ENCODE assay signal across 24 mouse cellular contexts in genomic region chr3:146324949-146325348, GRCm38 (mm10).
DNase-seq lines count a peak whose midpoint lies in the region; ATAC-seq lines count a peak whose summit lies in the region.
"Had no signal": no experiment of that assay in that cellular context is flagged by ENCODE, and none has a peak within 500 bp of the region (broad histone marks: within the 10 kb centered on the region; RNA-seq: fewer than 3 reads in every experiment).

No protein-coding gene starts in this region.

- H3K36me3 ChIP-seq in forebrain, embryonic 13.5 days (ENCODE audit: poor library complexity, severe bottlenecking): no peaks in the 10 kb centered on the region
- no peaks in the 10 kb centered on the region for H3K36me3 ChIP-seq in forebrain, embryonic 11.5 days (ENCODE audit: control insufficient read depth, insufficient read depth, low read length)
- H3K36me3 ChIP-seq in midbrain, embryonic 15.5 days (replicated peaks): no peaks in the 10 kb centered on the region
- H3K36me3 ChIP-seq in midbrain, embryonic 16.5 days (ENCODE audit: control insufficient read depth, insufficient read depth, low read length): no peaks in the 10 kb centered on the region
- no peaks in the 10 kb centered on the region for H3K36me3 ChIP-seq in forebrain, embryonic 14.5 days (ENCODE audit: control insufficient read depth, insufficient read depth, low read length)
- H3K36me3 ChIP-seq in limb, embryonic 10.5 days: no peaks in the 10 kb centered on the region
- H3K36me3 ChIP-seq: embryonic facial prominence, embryonic 10.5 days; heart, embryonic 13.5 days; liver, embryonic 15.5 days; lung, embryonic 15.5 days had no signal

- DNase-seq in forebrain, embryonic 11.5 days (ENCODE audit: low spot score): no peak
- DNase-seq in forebrain, embryonic 14.5 days (ENCODE audit: low spot score): peak; percentile 54
- no peak for DNase-seq in limb, embryonic 10.5 days (ENCODE audit: low spot score)
- no peak for DNase-seq in natural killer cell, adult 2 months (ENCODE audit: low spot score in 2 of 2)
- DNase-seq in spleen, postnatal 4 days (ENCODE audit: low spot score in 2 of 2): no peak
- DNase-seq: adrenal gland, postnatal 25 days; cerebellum, adult 9-11 months; gastrocnemius, postnatal 25 days; heart, adult 18-20 months; kidney, adult 18-20 months; kidney, postnatal 4 days; left cerebral cortex, postnatal 4 days; liver; lung, postnatal 36 days; thymus, postnatal 14 days had no signal

- WGBS in forebrain, embryonic 13.5 days: 43% methylated on average over 8 of the region's 8 CpGs
- WGBS in forebrain, embryonic 11.5 days: 73% methylated on average over 8 of the region's 8 CpGs
- 58% methylated on average over 8 of the region's 8 CpGs for WGBS in midbrain, embryonic 15.5 days
- 64% methylated on average over 8 of the region's 8 CpGs for WGBS in midbrain, embryonic 16.5 days
- 31% methylated on average over 8 of the region's 8 CpGs for WGBS in forebrain, embryonic 14.5 days
- 83% methylated on average over 8 of the region's 8 CpGs for WGBS in limb, embryonic 10.5 days

- H3K27me3 ChIP-seq in forebrain, embryonic 13.5 days: peaks cover 14% of the 10 kb centered on the region; the same call in 1 of the 2 replicates
- H3K27me3 ChIP-seq in forebrain, embryonic 11.5 days (ENCODE audit: control insufficient read depth, insufficient read depth, low read length): no peaks in the 10 kb centered on the region; the same call in 1 of the 2 replicates
- H3K27me3 ChIP-seq in midbrain, embryonic 15.5 days (replicated peaks): no peaks in the 10 kb centered on the region
- H3K27me3 ChIP-seq in midbrain, embryonic 16.5 days (ENCODE audit: control insufficient read depth, insufficient read depth, low read depth, low read length): no peaks in the 10 kb centered on the region
- no peaks in the 10 kb centered on the region for H3K27me3 ChIP-seq in forebrain, embryonic 14.5 days (replicated peaks; ENCODE audit: control insufficient read depth, insufficient read depth, low read length)
- H3K27me3 ChIP-seq in limb, embryonic 10.5 days (ENCODE audit: low read depth, poor library complexity, severe bottlenecking): no peaks in the 10 kb centered on the region
- H3K27me3 ChIP-seq: heart, embryonic 13.5 days; lung, embryonic 15.5 days had no signal

- H3K9me3 ChIP-seq in forebrain, embryonic 13.5 days (replicated peaks): no peaks in the 10 kb centered on the region
- H3K9me3 ChIP-seq in forebrain, embryonic 11.5 days (ENCODE audit: control insufficient read depth, low read length): no peaks in the 10 kb centered on the region
- no peaks in the 10 kb centered on the region for H3K9me3 ChIP-seq in midbrain, embryonic 15.5 days
- no peaks in the 10 kb centered on the region for H3K9me3 ChIP-seq in midbrain, embryonic 16.5 days (replicated peaks; ENCODE audit: control insufficient read depth, low read length, poor library complexity, severe bottlenecking)
- H3K9me3 ChIP-seq in forebrain, embryonic 14.5 days (replicated peaks; ENCODE audit: control insufficient read depth, low read length): no peaks in the 10 kb centered on the region
- H3K9me3 ChIP-seq in limb, embryonic 10.5 days (replicated peaks): no peaks in the 10 kb centered on the region
- H3K9me3 ChIP-seq: embryonic facial prominence, embryonic 10.5 days; heart, embryonic 13.5 days; liver, embryonic 15.5 days; lung, embryonic 15.5 days had no signal

- no peak overlapping the region for H3K4me2 ChIP-seq in forebrain, embryonic 13.5 days
- no peak overlapping the region for H3K4me2 ChIP-seq in forebrain, embryonic 11.5 days (ENCODE audit: low read depth, low read length, severe bottlenecking)
- no peak overlapping the region for H3K4me2 ChIP-seq in midbrain, embryonic 15.5 days
- H3K4me2 ChIP-seq in midbrain, embryonic 16.5 days (ENCODE audit: low read length): no peak overlapping the region
- H3K4me2 ChIP-seq in forebrain, embryonic 14.5 days (ENCODE audit: low read length): no peak overlapping the region
- H3K4me2 ChIP-seq: heart, embryonic 13.5 days; liver, embryonic 15.5 days; lung, embryonic 15.5 days had no signal

- no peak overlapping the region for H3K4me3 ChIP-seq in forebrain, embryonic 13.5 days
- no peak overlapping the region for H3K4me3 ChIP-seq in forebrain, embryonic 11.5 days (ENCODE audit: low read depth, low read length)
- H3K4me3 ChIP-seq in midbrain, embryonic 15.5 days: no peak overlapping the region
- H3K4me3 ChIP-seq in midbrain, embryonic 16.5 days (ENCODE audit: low read depth, low read length): no peak overlapping the region
- H3K4me3 ChIP-seq in forebrain, embryonic 14.5 days (ENCODE audit: low read depth, low read length): no peak overlapping the region
- H3K4me3 ChIP-seq in limb, embryonic 10.5 days: no peak overlapping the region
- H3K4me3 ChIP-seq: embryonic facial prominence, embryonic 10.5 days; heart, embryonic 13.5 days; left cerebral cortex, adult 2 months; liver, embryonic 15.5 days; lung, embryonic 15.5 days had no signal

- 0 out of 2 replicates have a peak, but pooled peaks have one; percentile 25 for ATAC-seq in forebrain, embryonic 13.5 days
- no peak for ATAC-seq in forebrain, embryonic 11.5 days (replicated peaks; ENCODE audit: low FRiP score)
- 0 out of 2 replicates have a peak, but pooled peaks have one; percentile 7 for ATAC-seq in midbrain, embryonic 15.5 days (replicated peaks)
- no peak for ATAC-seq in midbrain, embryonic 16.5 days
- peak; percentile 21; the same call in 1 of the 2 replicates for ATAC-seq in forebrain, embryonic 14.5 days
- ATAC-seq: inflammation-experienced regulatory T-cells, adult 6 months had no signal

- peak overlapping the region; percentile 19; the same call in 1 of the 2 replicates for H3K27ac ChIP-seq in forebrain, embryonic 13.5 days
- H3K27ac ChIP-seq in forebrain, embryonic 11.5 days (ENCODE audit: low read depth, low read length): no peak overlapping the region
- H3K27ac ChIP-seq in midbrain, embryonic 15.5 days: no peak overlapping the region
- no peak overlapping the region for H3K27ac ChIP-seq in midbrain, embryonic 16.5 days (ENCODE audit: low read length)
- H3K27ac ChIP-seq in forebrain, embryonic 14.5 days (ENCODE audit: low read depth, low read length): no peak overlapping the region
- 0 out of 2 replicates have a peak overlapping the region, but pooled peaks have one; percentile 25 for H3K27ac ChIP-seq in limb, embryonic 10.5 days
- H3K27ac ChIP-seq: embryonic facial prominence, embryonic 10.5 days; heart, embryonic 13.5 days; left cerebral cortex, adult 2 months; liver, embryonic 15.5 days; lung, embryonic 15.5 days had no signal

- peaks cover 25% of the 10 kb centered on the region for H3K4me1 ChIP-seq in forebrain, embryonic 13.5 days
- H3K4me1 ChIP-seq in forebrain, embryonic 11.5 days (replicated peaks; ENCODE audit: control insufficient read depth, insufficient read depth, low read length): peaks cover 5% of the 10 kb centered on the region; the same call in 1 of the 2 replicates
- H3K4me1 ChIP-seq in midbrain, embryonic 15.5 days: peaks cover 14% of the 10 kb centered on the region
- peaks cover 13% of the 10 kb centered on the region for H3K4me1 ChIP-seq in midbrain, embryonic 16.5 days (ENCODE audit: control insufficient read depth, insufficient read depth, low read length)
- peaks cover 7% of the 10 kb centered on the region; the same call in 1 of the 2 replicates for H3K4me1 ChIP-seq in forebrain, embryonic 14.5 days (ENCODE audit: control insufficient read depth, insufficient read depth, low read length)
- H3K4me1 ChIP-seq in limb, embryonic 10.5 days: peaks cover 19% of the 10 kb centered on the region

- H3K9ac ChIP-seq in forebrain, embryonic 13.5 days: no peak overlapping the region
- H3K9ac ChIP-seq in forebrain, embryonic 11.5 days (ENCODE audit: low read length): no peak overlapping the region
- H3K9ac ChIP-seq in midbrain, embryonic 15.5 days: no peak overlapping the region
- no peak overlapping the region for H3K9ac ChIP-seq in midbrain, embryonic 16.5 days (ENCODE audit: low read depth, low read length)
- H3K9ac ChIP-seq in forebrain, embryonic 14.5 days (ENCODE audit: low read length): no peak overlapping the region
- H3K9ac ChIP-seq: heart, embryonic 13.5 days; liver, embryonic 15.5 days; lung, embryonic 15.5 days had no signal

Comparison
In these comparisons a context has a peak if more than half of its experiments do, and no peak if none do; other contexts are left out.
1. ATAC-seq: peak in forebrain, embryonic 13.5 days (single experiment), midbrain, embryonic 15.5 days (single experiment) and forebrain, embryonic 14.5 days (single experiment); none in forebrain, embryonic 11.5 days (single experiment) and midbrain, embryonic 16.5 days (single experiment).
2. H3K27ac ChIP-seq: peak in forebrain, embryonic 13.5 days (single experiment) and limb, embryonic 10.5 days (single experiment); none in forebrain, embryonic 11.5 days (single experiment), midbrain, embryonic 15.5 days (single experiment), midbrain, embryonic 16.5 days (single experiment) and forebrain, embryonic 14.5 days (single experiment).